Mouse (Mus musculus) stomach, embryonic 16.5 days (tissue): ENCODE data around the gene Usp10. TPM values are rescaled to one million over a fixed set of nuclear protein-coding genes. Genes with fewer than 3 reads are reported as not detected.

ENCODE experiments used
- ATAC-seq: fragments of 200-750 bp; cut with Nextera tagmentation; 2 replicates; pipeline ENCODE4 v1.8.0; 2017; ENCODE audit warnings: moderate number of reproducible peaks, moderate TSS enrichment; ENCODE audit not compliant: insufficient read depth, low FRiP score
- H3K27ac ChIP-seq: fragments of 300-500 bp; sonication (generic); 2 replicates; pipeline ENCODE4 v1.5.1; 2014; ENCODE audit warnings: low read length
- H3K27me3 ChIP-seq: fragments of 300-500 bp; sonication (generic); 2 replicates; pipeline ENCODE4 v1.6.1; 2014; ENCODE audit warnings: low read length, control low read depth, mixed read lengths; ENCODE audit not compliant: control insufficient read depth, insufficient read depth
- H3K36me3 ChIP-seq: fragments of 300-500 bp; sonication (generic); 2 replicates; pipeline ENCODE4 v1.6.1; 2014; ENCODE audit warnings: low read length; ENCODE audit not compliant: control insufficient read depth, insufficient read depth
- H3K4me1 ChIP-seq: fragments of 300-500 bp; sonication (generic); 2 replicates; pipeline ENCODE4 v1.6.1; 2014; ENCODE audit warnings: low read length, control low read depth, mixed read lengths; ENCODE audit not compliant: control insufficient read depth, insufficient read depth
- H3K4me2 ChIP-seq: fragments of 300-500 bp; sonication (generic); 2 replicates; pipeline ENCODE4 v1.6.1; 2014; ENCODE audit warnings: low read depth, low read length, mixed read lengths
- H3K4me3 ChIP-seq: fragments of 300-500 bp; sonication (generic); replicated peaks from 2 replicates; pipeline ENCODE4 v1.5.1; 2014; ENCODE audit warnings: mild to moderate bottlenecking, low read length
- H3K9ac ChIP-seq: fragments of 300-500 bp; sonication (generic); 2 replicates; pipeline ENCODE4 v1.6.1; 2014; ENCODE audit warnings: low read length
- H3K9me3 ChIP-seq: fragments of 300-500 bp; sonication (generic); replicated peaks from 2 replicates; pipeline ENCODE4 v1.6.1; 2016; ENCODE audit warnings: low read length, control low read depth; ENCODE audit not compliant: control insufficient read depth
- WGBS: fragments of 180-500 bp; shearing (Covaris S2); extraction: QIAGEN DNeasy Blood & Tissue Kit; methylation state at CpG from one replicate; pipeline ENCODE4 v1.1.7; 2014; 5-methylcytosine and 5-hydroxymethylcytosine counted together
- polyA plus RNA-seq: library from polyadenylated mRNA; unstranded; fragments of >200 nt; fragmentation: Nextera tagmentation; extraction: Ambion mirVana; gene quantifications from 2 replicates; pipeline ENCODE4 v1.2.1, GENCODE M21; 2015

Gene Usp10
- polyA plus RNA-seq, 1 experiment from 2014 or later: 118 TPM

DNA sequence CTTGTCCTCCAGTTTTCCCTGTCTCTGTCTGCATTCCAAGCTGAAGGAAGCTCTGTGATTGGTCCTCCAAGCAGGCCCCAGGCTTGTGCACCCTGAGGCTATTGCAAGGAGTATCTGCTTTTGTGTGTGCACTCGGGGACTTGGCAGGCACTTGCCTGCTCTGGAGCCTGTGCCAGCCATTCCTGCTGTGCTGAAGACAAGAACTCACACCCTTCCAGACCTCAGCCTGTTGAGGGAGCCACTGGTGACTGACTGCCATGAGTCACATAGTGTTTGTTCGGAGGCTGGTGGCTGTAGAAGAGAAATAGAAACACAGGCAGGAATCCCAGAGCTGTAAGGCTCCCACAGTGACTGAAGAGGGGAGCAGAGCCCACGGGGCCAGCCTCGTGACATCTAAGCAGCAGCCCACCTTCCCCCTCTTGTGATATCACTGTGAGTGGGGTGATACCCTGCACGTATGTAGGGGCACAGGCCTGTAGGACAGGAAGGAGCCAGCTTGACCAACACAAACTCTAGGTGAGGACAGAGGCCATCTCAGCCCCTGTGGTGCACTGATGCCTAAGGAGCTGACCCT, 50.5 kb downstream of the Usp10 start:
- Histone ChIP-seq H3K36me3 (no peaks in the 10 kb centered on the region; the same call in 1 of the 2 replicates), H3K9ac (no peak overlapping the region; the same call in 1 of the 2 replicates), H3K9me3 (no peaks in the 10 kb centered on the region), H3K27me3 (no peaks in the 10 kb centered on the region), H3K27ac (peak overlapping the region; percentile 34; the same call in 1 of the 2 replicates), H3K4me2 (no peak overlapping the region), H3K4me3 (no peak overlapping the region), H3K4me1 (peaks cover 3% of the 10 kb centered on the region; the same call in 1 of the 2 replicates)
- no peak for ATAC-seq
- WGBS: 70% methylated on average over 5 of the region's 5 CpGs

DNA sequence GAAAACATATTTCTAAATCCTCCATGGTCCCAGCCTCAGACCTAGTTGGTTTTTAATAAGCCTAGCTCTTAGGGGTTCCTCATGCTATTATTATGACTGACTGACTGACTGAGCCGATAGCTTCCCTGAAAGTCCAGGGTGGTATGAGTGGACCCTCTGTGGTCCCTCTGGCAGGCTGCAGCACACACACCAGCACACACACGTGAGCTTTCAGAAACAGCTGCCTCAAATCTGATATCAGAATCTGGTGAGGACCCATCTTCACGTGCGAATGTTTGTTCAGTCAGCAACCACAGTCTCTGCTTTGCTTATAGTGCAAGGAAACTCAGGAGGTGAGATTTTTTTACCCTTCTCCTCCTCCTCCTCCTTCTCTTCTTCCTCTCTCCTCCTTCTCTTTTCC, 54.7 kb downstream of the Usp10 start:
- Histone ChIP-seq H3K4me3 (no peak overlapping the region), H3K4me2 (no peak overlapping the region), H3K36me3 (no peaks in the 10 kb centered on the region), H3K27ac (no peak overlapping the region), H3K4me1 (peaks cover 3% of the 10 kb centered on the region; the same call in 1 of the 2 replicates), H3K27me3 (no peaks in the 10 kb centered on the region), H3K9me3 (no peaks in the 10 kb centered on the region; the same call in 1 of the 2 replicates), H3K9ac (no peak overlapping the region)
- no peak for ATAC-seq
- 56% methylated on average over 4 of the region's 4 CpGs for WGBS

DNA sequence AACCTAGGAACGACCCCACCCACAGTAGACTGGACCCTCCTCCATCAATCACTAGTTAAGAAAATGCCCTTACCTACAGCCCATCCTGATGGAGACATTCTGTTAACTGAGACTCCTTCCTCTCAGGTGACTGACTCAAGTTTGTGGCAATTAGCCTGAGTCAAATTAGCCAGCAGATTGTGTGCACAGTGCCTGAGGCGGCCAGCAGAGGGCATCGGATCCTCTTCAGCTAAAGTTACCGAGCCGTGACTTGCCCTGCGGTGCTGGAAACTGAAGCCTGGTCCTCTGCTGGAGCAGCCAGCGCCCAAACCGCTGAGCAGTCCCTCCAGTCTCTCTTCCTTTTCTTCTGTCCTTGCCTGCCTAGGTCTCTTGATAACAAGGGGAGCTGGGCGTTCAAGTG, 57.3 kb downstream of the Usp10 start:
- ATAC-seq: no peak

GRCm38 (mm10) chr8:119970169-119970568, 60.0 kb downstream of the Usp10 start:
- no peaks in the 10 kb centered on the region for H3K36me3 ChIP-seq
- WGBS: 69% methylated on average over 9 of the region's 9 CpGs
- H3K4me1 ChIP-seq: no peaks in the 10 kb centered on the region
- H3K9me3 ChIP-seq: no peaks in the 10 kb centered on the region; the same call in 1 of the 2 replicates
- H3K27me3 ChIP-seq: no peaks in the 10 kb centered on the region
- ATAC-seq: no peak
- H3K4me3 ChIP-seq: no peak overlapping the region
- H3K9ac ChIP-seq: no peak overlapping the region
- H3K27ac ChIP-seq: no peak overlapping the region
- H3K4me2 ChIP-seq: no peak overlapping the region

More for the DNA sequence above, 57.3 kb downstream of the Usp10 start:
- H3K27ac ChIP-seq: no peak overlapping the region
- H3K9ac ChIP-seq: no peak overlapping the region
- no peaks in the 10 kb centered on the region for H3K36me3 ChIP-seq
- no peak overlapping the region for H3K4me2 ChIP-seq
- H3K9me3 ChIP-seq: no peaks in the 10 kb centered on the region; the same call in 1 of the 2 replicates
- 85% methylated on average over 9 of the region's 9 CpGs for WGBS
- no peaks in the 10 kb centered on the region for H3K4me1 ChIP-seq
- H3K27me3 ChIP-seq: no peaks in the 10 kb centered on the region
- H3K4me3 ChIP-seq: no peak overlapping the region

- Histone ChIP-seq H3K27me3 (no peaks in the 10 kb centered on the region), H3K27ac (no peak overlapping the region), H3K36me3 (no peaks in the 10 kb centered on the region), H3K4me1 (no peaks in the 10 kb centered on the region), H3K9ac (no peak overlapping the region), H3K4me3 (no peak overlapping the region), H3K9me3 (no peaks in the 10 kb centered on the region), H3K4me2 (no peak overlapping the region)
- 0 out of 2 replicates have a peak, but pooled peaks have one; percentile 21 for ATAC-seq
- 50% methylated on average over 12 of the region's 12 CpGs for WGBS
Observed at GRCm38 (mm10) chr8:119972558-119972957, 62.4 kb downstream of the Usp10 start.

- Histone ChIP-seq H3K4me2 (no peak overlapping the region), H3K27me3 (no peaks in the 10 kb centered on the region), H3K4me1 (no peaks in the 10 kb centered on the region), H3K9ac (no peak overlapping the region), H3K36me3 (no peaks in the 10 kb centered on the region), H3K27ac (no peak overlapping the region), H3K9me3 (no peaks in the 10 kb centered on the region), H3K4me3 (no peak overlapping the region)
- ATAC-seq: no peak
- WGBS: 67% methylated on average over 11 of the region's 11 CpGs
Observed at GRCm38 (mm10) chr8:119978770-119979381, 68.7 kb downstream of the Usp10 start.

- WGBS: 74% methylated on average over 4 of the region's 4 CpGs
Observed at GRCm38 (mm10) chr8:119981253-119981652, 71.1 kb downstream of the Usp10 start.

DNA sequence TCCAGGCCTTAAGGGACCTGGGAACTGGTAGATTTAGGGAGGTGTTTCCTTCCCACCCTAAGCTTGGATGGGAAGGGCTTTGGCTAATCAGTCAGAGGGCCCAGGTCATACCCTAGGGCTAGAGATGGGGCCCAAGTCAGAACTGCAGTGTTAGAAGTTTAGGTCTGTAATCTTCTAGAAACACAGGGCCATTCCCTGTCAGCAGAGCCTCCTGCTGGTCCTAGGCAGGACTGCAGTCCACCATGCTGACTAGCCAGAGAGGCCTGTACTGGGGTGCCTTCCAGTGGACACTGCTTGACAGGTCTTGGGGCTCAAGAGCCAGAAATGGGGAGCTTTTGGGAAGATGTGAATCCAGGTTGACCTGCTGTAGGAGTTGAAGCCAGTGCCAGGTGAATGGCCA, 73.9 kb downstream of the Usp10 start:
- H3K9me3 ChIP-seq: no peaks in the 10 kb centered on the region
- no peaks in the 10 kb centered on the region for H3K4me1 ChIP-seq
- no peak overlapping the region for H3K4me2 ChIP-seq
- no peak overlapping the region for H3K9ac ChIP-seq
- no peak overlapping the region for H3K4me3 ChIP-seq
- no peaks in the 10 kb centered on the region for H3K36me3 ChIP-seq
- H3K27me3 ChIP-seq: no peaks in the 10 kb centered on the region
- H3K27ac ChIP-seq: no peak overlapping the region
- ATAC-seq: no peak

More at GRCm38 (mm10) chr8:119981253-119981652, 71.1 kb downstream of the Usp10 start:
- Histone ChIP-seq H3K4me2 (no peak overlapping the region), H3K9me3 (no peaks in the 10 kb centered on the region), H3K4me3 (no peak overlapping the region), H3K27ac (no peak overlapping the region), H3K4me1 (no peaks in the 10 kb centered on the region), H3K9ac (no peak overlapping the region), H3K27me3 (no peaks in the 10 kb centered on the region), H3K36me3 (no peaks in the 10 kb centered on the region)
- no peak for ATAC-seq

- H3K27me3 ChIP-seq: 0 out of 2 replicates have a peak, but pooled peaks cover 3% of the 10 kb centered on the region
- H3K4me1 ChIP-seq: no peaks in the 10 kb centered on the region
- no peak for ATAC-seq
- H3K4me2 ChIP-seq: no peak overlapping the region
- H3K27ac ChIP-seq: no peak overlapping the region
- no peaks in the 10 kb centered on the region for H3K36me3 ChIP-seq
- no peak overlapping the region for H3K4me3 ChIP-seq
- WGBS: 61% methylated on average over 5 of the region's 5 CpGs
- H3K9me3 ChIP-seq: no peaks in the 10 kb centered on the region
- H3K9ac ChIP-seq: no peak overlapping the region
Observed at GRCm38 (mm10) chr8:119986174-119986573, 76.0 kb downstream of the Usp10 start.
